Mouse (Mus musculus) CD4-positive, CD25-positive, alpha-beta regulatory T cell, adult 9 weeks (primary cell): ENCODE results near the gene Nelfe. TPM values are rescaled to one million over a fixed set of nuclear protein-coding genes. Genes with fewer than 3 reads are reported as not detected.

Source experiments
- polyA plus RNA-seq: library from polyadenylated mRNA; unstranded; fragments of 100-300 nt; shearing (Covaris generic); gene quantifications from one replicate; pipeline ENCODE4 v1.2.1, GENCODE M21; 2017

The Nelfe gene
- 39.1 TPM for polyA plus RNA-seq

GRCm38 (mm10) chr17:34849722-34850516 lies at the start of gene Nelfe, which contains the start of gene Skiv2l:
Nelfe (plus strand) TSS chr17:34850391.
Skiv2l (minus strand) TSS chr17:34850210.

GRCm38 (mm10) chr17:34804301-34804700 lies 45.9 kb upstream of the Nelfe start, which contains the start of gene Cyp21a1:
Cyp21a1 (minus strand) TSS chr17:34804561.

GRCm38 (mm10) chr17:34836856-34837221 lies 13.4 kb upstream of the Nelfe start, which contains the start of the genes Stk19 and Dxo:
Stk19 (minus strand) TSS chr17:34836945.
Dxo (plus strand) TSS chr17:34837019.

GRCm38 (mm10) chr17:34862416-34863081 lies 12.4 kb downstream of the Nelfe start, which contains the start of gene Cfb:
Cfb (minus strand) TSS chr17:34862518.

DNA sequence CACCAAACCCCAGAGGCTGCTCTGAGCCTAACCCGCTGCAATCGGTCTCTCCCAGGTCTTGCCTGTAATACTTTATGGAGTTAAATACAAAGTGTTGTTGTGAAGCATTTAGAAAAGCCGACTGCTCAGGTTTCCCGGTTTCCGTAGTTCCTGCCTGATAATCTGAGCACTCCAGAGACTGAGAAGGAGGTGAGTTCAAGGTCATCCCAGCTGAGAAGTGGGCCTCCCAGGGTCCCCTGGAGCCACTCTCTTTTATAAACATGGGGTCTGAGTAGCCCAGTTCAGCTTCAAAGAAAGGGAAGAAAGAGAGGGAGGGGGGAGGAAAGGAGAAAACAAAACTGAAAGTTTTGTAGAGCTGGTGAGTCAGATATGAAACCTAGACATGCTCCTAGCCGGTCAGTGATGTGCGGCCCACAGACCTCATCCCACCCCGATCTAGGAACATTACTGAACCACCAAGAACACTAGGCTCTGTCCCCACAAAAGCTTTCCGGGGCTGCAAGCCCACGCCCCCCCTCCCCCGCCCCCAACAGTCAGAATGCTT lies 29.2 kb downstream of the Nelfe start, which contains the start of gene Zbtb12:
Gene Zbtb12 (plus strand): TSS at position 148 of the 544 bp plus-strand sequence.

GRCm38 (mm10) chr17:34881683-34882310 lies 31.6 kb downstream of the Nelfe start, which contains the start of gene Gm20547:
Gm20547 (minus strand) TSS chr17:34882042.

DNA sequence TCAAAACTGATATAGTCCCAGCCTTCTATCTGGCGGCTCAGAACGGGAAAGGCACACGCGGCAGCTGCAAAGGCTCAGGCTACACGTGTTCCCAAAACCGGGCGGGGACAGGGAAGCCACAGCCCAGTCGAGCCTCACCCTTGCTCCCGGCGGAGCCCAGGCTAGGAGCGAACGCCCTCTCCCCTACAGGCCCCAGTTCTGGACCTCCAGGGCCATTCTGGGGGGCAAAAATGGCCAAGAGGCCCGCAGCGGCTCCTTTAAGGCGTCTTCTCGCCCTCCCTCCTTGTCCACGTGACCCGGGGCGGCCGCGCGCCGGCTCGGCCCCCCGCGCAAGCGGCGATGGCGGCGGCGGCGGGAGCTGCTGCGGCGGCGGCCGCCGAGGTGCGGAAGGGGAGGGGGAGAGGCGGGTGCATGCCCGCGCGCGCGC lies 48.0 kb downstream of the Nelfe start, which contains the start of the genes C2 and Ehmt2:
Gene C2 (minus strand): TSS at position 106 of the 427 bp plus-strand sequence.
Gene Ehmt2 (plus strand): TSS at position 310 of the 427 bp plus-strand sequence.

Other genes starting within 250 kb of the Nelfe start
- 114 TPM for gene Rnf5, start 246.7 kb upstream of the Nelfe start, polyA plus RNA-seq
- 25.7 TPM for gene Agpat1, start 246.1 kb upstream of the Nelfe start, polyA plus RNA-seq
- gene Egfl8, start 234.4 kb upstream of the Nelfe start, polyA plus RNA-seq, result 3.9 TPM
- 26.8 TPM for gene Ppt2, start 221.9 kb upstream of the Nelfe start, polyA plus RNA-seq
- 2.9 TPM for gene Prrt1, start 220.9 kb upstream of the Nelfe start, polyA plus RNA-seq
- gene Fkbpl, start 205.6 kb upstream of the Nelfe start, polyA plus RNA-seq, result 6.2 TPM
- 61.4 TPM for gene Atf6b, start 203.2 kb upstream of the Nelfe start, polyA plus RNA-seq
- gene Tnxb, start 179.9 kb upstream of the Nelfe start, polyA plus RNA-seq, result not detected
- 0.07 TPM for gene C4b, start 106.5 kb upstream of the Nelfe start, polyA plus RNA-seq
- not detected for gene Cyp21a1, start 45.8 kb upstream of the Nelfe start, polyA plus RNA-seq
- 39.7 TPM for gene Stk19, start 13.4 kb upstream of the Nelfe start, polyA plus RNA-seq
- 76.3 TPM for gene Dxo, start 13.4 kb upstream of the Nelfe start, polyA plus RNA-seq
- 143 TPM for gene Skiv2l, start 181 bp upstream of the Nelfe start, polyA plus RNA-seq
- 2.2 TPM for gene Cfb, start 12.1 kb downstream of the Nelfe start, polyA plus RNA-seq
- gene Zbtb12, start 29.1 kb downstream of the Nelfe start, polyA plus RNA-seq, result 0.41 TPM
- gene Gm20547, start 31.7 kb downstream of the Nelfe start, polyA plus RNA-seq, result not detected
- 3.0 TPM for gene C2, start 47.9 kb downstream of the Nelfe start, polyA plus RNA-seq
- gene Ehmt2, start 48.1 kb downstream of the Nelfe start, polyA plus RNA-seq, result 29.6 TPM
- gene Slc44a4, start 64.1 kb downstream of the Nelfe start, polyA plus RNA-seq, result not detected
- gene Neu1, start 80.9 kb downstream of the Nelfe start, polyA plus RNA-seq, result 107 TPM
- gene Hspa1b, start 108.8 kb downstream of the Nelfe start, polyA plus RNA-seq, result 1.3 TPM
- not detected for gene Gm20481, start 119.5 kb downstream of the Nelfe start, polyA plus RNA-seq
- 0.56 TPM for gene Hspa1a, start 121.8 kb downstream of the Nelfe start, polyA plus RNA-seq
- not detected for gene Hspa1l, start 122.3 kb downstream of the Nelfe start, polyA plus RNA-seq
- gene Lsm2, start 131.5 kb downstream of the Nelfe start, polyA plus RNA-seq, result 38.4 TPM
- 124 TPM for gene Vars, start 150.6 kb downstream of the Nelfe start, polyA plus RNA-seq
- 0.17 TPM for gene Vwa7, start 166.2 kb downstream of the Nelfe start, polyA plus RNA-seq
- gene Sapcd1, start 177.6 kb downstream of the Nelfe start, polyA plus RNA-seq, result 3.2 TPM
- gene Msh5, start 196.4 kb downstream of the Nelfe start, polyA plus RNA-seq, result 2.7 TPM
- gene Clic1, start 199.6 kb downstream of the Nelfe start, polyA plus RNA-seq, result 654 TPM
- 3.6 TPM for gene Ddah2, start 208.6 kb downstream of the Nelfe start, polyA plus RNA-seq
- not detected for gene Ly6g6c, start 215.0 kb downstream of the Nelfe start, polyA plus RNA-seq
- not detected for gene Mpig6b, start 215.8 kb downstream of the Nelfe start, polyA plus RNA-seq
- not detected for gene Ly6g6e, start 226.5 kb downstream of the Nelfe start, polyA plus RNA-seq
- not detected for gene Ly6g6d, start 227.7 kb downstream of the Nelfe start, polyA plus RNA-seq
- gene Ly6g6f, start 235.2 kb downstream of the Nelfe start, polyA plus RNA-seq, result not detected
- gene Abhd16a, start 238.9 kb downstream of the Nelfe start, polyA plus RNA-seq, result 84.0 TPM